Mouse (Mus musculus): ENCODE data around the gene Setd4.
"Not testable (repeated sequence)": the region's sequence is repeated elsewhere in the genome, so short reads cannot be mapped to it uniquely, and the experiment has no call there.

Setd4 gene

DNA sequence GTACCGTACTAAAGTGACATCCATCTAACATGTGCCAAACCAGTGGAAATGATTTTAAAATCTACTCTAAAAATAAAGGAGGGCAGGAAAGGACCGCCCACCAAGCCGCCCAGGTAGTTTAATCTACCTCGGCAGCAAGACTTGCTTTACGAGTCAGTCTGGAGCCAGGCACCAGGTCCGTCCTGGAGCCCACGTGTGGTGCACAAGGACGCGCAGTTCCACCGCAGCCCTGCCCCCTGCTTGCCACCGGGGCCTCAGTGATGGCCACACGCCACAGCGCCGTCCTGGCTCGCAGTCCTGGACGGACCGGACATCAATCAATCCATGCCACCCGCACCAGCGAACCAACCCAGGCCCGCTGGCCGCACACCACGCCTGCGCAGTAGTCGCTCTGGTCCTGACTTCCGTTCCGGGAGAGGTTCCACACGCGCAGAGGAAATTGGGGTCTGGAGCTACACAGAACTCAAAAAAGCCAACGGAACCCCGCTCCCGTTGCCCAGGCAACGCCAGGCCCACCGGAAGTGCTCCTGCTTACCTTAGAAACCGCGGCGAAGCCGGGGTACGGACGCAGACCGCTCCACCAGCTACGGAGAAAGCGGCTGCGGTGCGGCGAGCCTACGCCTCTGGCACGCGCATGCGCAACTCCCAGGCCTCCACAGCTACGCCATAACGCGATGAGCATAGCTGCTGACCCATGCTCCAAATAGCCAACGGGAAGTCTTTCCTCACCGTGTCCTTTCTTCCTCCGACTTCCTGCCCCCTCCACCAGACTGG lies at the start of gene Setd4:
Gene Setd4, minus strand, starts transcription at position 625 of the 774 bp plus-strand sequence.
- peak; percentile 90 for DNase-seq (ENCODE audit: low read depth, low spot score)

DNA sequence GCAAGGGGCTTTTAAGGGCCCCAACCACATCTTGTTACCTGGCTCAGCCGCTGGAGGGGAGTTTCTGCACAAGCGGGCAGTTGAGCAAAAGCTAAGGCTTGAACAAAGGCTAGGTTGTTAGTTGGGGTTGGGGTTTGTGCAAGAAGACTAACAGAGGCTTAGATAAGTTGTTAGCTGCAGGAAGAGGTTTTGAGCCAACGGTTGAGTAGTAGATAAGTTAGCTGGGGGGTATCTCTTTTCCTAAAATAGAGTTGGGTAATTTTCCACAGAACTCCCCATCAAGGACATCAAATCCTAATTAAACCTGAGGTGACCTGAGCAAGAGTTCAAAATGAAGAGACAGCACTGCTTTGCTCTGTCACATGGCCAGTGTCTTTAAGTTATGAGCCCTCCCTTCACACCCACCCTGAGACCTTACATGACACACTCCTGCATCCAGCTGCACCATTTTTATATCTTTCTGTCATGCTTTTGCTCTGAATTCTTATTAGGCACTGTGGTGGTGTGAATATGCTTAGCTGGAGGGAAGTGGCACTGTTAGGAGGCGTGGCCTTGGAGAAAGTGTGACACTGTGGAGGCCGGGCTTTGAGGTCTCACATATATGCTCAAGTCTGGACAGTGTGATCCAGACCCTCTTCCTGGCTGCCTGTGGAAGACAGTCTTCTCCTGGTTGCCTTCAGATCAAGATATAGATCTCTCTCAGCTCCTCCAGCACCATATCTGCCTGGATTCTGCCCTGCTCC lies 44.7 kb upstream of the Setd4 start:
- DNase-seq (ENCODE audit: low read depth, low spot score), result no peak

DNA sequence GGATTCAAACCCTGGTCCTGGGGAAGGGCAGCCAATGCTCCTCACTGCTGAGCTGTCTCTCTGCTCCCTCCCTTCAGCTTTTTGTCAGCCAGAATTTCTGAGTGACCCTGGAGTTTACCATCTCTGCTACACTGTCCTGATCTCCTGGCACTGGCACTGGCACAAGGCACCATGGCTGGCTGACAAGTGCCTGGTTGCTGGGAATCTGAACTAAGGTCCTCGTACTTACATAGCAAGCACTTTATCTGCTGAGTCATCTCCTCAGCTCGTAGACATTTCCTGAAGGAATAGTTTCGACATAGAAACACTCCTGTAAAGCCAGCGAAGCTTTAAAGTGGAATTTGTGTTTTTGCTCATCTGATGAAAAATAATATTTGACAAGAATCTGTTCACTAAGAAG lies 40.1 kb upstream of the Setd4 start:
- no peak for DNase-seq (ENCODE audit: low read depth, low spot score)

- DNase-seq (ENCODE audit: low read depth, low spot score), result no peak
Measured at GRCm38 (mm10) chr16:93627761-93628400, 24.0 kb upstream of the Setd4 start, which contains the start of gene Gm5678. TSS of gene Gm5678 (plus strand) at chr16:93628097.

DNA sequence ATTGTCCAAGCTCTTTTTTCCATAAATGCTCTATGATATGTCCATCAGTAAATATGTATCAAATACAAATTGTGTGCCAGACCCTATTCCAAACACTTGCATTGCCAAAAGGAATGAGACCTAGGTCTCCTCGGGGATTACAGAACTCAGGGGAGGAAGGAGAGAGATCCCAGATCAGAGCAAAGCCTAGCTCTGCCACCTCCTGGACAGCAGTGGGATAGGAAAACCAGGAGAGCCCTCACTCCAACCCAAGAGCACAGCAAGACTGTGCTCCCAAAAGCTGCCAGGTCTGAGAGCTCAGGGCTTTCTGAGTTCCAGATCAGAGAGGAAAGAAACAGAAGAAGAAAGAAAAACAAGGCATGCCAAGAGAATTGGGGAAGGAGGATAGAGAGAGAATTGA lies 22.9 kb upstream of the Setd4 start:
- DNase-seq (ENCODE audit: low read depth, low spot score), result no peak

DNA sequence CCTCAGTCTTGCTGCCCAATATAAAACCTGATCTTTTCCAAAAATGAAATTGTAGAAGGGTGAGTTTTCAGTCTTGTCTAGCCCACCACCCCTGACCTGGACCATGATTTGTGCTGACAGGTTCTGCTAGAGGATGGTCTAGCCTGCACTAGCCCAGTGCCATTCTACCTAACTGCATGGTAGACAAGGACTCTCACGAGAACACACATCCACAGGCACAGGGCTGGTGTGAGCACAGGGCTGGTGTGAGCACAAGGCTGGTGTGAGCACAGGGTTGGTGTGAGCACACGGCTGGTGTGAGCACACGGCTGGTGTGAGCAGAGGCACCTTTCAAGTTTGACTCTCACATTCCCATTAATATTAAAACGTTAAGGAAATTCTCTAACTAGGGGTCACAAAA lies 20.8 kb upstream of the Setd4 start:
- no peak for DNase-seq (ENCODE audit: low read depth, low spot score)

DNA sequence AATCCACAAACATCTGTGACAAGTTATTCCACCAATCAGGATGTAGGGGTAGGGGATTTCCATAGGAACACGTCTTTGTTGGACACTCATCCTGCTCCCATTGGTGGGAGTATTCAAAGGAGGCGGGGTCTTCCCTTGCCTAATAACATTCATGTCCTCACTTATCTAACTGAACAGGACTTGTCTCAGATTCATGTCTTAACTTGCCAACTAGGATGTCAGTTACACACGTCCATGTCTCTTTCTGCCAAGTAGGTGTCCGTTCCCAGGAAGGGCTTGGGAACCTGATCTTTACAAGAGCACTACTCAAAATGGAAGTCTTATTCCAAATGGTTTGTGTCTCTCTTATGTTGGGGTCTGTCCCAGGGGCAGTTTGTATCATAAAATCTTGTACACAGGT lies 19.9 kb upstream of the Setd4 start:
- not testable (repeated sequence) for DNase-seq (ENCODE audit: low read depth, low spot score)

GRCm38 (mm10) chr16:93615118-93615870 lies 11.4 kb upstream of the Setd4 start:
- DNase-seq (ENCODE audit: low read depth, low spot score), result peak; percentile 68

- DNase-seq (ENCODE audit: low read depth, low spot score), result no peak
Measured at GRCm38 (mm10) chr16:93610961-93611360, 7.1 kb upstream of the Setd4 start.

DNA sequence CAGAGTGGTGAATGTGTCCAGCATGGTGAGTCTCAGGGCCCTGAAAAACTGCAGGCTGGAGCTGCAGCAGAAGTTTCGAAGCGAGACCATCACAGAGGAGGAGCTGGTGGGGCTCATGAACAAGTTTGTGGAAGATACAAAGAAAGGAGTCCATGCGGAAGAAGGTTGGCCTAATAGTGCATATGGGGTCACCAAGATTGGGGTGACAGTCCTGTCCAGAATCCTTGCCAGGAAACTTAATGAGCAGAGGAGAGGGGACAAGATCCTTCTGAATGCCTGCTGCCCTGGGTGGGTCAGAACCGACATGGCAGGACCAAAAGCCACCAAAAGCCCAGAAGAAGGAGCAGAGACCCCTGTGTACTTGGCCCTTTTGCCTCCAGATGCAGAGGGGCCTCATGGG lies 5.9 kb upstream of the Setd4 start:
- no peak for DNase-seq (ENCODE audit: low read depth, low spot score)

- peak; percentile 44 for DNase-seq (ENCODE audit: low read depth, low spot score)
Measured at GRCm38 (mm10) chr16:93608731-93609130, 4.9 kb upstream of the Setd4 start.

DNA sequence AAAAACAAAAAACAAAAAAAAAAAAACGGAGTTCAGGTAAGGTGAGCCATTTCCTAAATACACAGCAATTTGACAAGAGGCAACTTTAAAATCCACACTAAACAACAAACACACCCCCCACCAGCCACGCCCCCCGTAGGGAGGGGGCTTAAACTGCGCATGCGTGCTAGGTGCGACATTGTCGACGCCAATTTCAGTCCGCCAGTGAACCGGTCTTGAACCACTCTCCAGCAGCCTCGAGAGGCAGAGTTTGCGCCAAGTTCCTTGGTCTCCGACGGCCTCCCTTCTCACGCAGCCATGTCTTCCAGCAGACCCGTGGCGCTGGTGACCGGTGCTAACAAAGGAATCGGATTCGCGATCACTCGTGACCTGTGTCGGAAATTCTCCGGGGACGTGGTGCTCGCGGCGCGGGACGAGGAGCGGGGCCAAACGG lies 3.8 kb upstream of the Setd4 start:
- peak; percentile 91 for DNase-seq (ENCODE audit: low read depth, low spot score)

DNA sequence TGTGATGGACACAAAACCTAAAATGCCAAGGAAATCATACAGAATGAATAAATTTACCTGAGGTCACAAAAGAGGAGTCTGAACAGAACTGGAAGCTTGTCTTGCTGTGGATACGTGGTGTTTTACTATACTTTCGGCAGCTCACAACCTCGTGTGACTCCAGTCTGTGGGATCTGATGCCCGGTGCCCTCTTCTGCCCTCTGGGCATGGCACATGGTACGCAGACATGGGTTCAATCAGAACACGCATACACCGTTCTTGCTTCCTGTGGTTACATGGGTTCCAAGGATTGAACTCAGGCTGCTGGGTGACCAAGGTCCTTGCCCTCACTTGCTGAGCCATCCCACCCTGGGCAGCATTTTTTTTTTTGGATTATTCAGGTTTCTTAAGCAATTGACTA lies 2.3 kb upstream of the Setd4 start:
- DNase-seq (ENCODE audit: low read depth, low spot score), result no peak

GRCm38 (mm10) chr16:93605553-93605952 lies 1.7 kb upstream of the Setd4 start, which contains the start of gene Cbr1:
TSS of gene Cbr1 (plus strand) at chr16:93605853.
- no peak for DNase-seq (ENCODE audit: low read depth, low spot score)

- DNase-seq (ENCODE audit: low read depth, low spot score), result peak; percentile 19
Measured at GRCm38 (mm10) chr16:93604481-93604969, 662 bp upstream of the Setd4 start.

DNA sequence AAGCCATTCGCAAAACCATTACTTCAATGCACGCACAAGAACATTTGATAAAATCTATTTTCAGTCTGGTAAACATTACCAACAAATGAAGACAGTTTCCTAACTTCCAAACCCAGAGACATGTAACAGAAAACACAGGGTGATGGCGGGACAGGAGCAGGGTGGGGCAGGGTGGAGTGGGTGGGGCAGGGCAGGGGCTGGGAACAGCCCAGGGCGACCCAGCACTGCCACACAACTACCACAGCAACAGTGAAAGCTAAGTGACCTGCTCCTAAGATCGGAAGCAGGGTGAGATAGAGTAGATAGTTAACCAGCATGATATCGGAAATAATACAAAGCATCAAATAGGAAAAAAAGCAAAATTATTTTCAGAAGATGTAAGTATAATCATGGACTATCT lies 4.4 kb downstream of the Setd4 start:
- no peak for DNase-seq (ENCODE audit: low read depth, low spot score)

DNA sequence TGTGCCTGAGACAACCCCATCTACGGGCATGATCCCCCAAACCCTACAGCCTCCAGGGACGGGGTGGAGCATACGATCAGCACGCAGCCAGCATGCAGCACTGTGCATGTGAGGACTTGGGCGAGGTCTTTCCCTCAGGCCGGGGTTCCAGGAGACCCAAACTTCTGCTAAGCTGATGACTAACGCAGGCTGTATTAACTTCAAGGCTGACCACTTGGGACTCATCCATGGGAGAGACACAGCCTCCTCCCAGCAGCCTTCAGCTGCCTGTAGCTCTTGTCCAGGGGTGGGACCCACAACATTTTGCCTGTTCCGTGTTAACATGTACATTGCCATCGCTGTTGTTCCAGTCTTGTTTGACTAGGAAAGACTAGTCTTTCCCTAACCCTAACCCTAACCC lies 6.3 kb downstream of the Setd4 start:
- no peak for DNase-seq (ENCODE audit: low read depth, low spot score)

- DNase-seq (ENCODE audit: low read depth, low spot score), result no peak
Measured at GRCm38 (mm10) chr16:93596807-93597206, 7.1 kb downstream of the Setd4 start.

DNA sequence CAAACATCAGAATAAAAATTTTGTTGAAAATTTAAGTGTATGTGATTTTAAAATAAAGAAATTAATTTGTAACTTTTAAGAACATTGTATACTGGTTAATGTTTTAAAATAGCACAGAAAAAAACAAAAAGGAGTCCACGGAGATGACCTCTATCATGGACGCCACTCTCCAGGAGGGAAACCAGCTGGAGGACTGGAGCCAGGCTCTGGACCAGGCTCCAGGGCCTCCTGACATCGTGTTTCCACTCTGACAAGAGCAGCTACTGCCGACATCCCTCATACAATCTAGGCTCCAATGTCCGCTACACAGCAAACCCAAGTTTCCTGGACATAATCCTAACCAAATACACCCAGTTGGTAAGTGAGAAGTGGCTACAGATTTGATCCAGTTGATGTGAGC lies 8.1 kb downstream of the Setd4 start:
- DNase-seq (ENCODE audit: low read depth, low spot score), result no peak

DNA sequence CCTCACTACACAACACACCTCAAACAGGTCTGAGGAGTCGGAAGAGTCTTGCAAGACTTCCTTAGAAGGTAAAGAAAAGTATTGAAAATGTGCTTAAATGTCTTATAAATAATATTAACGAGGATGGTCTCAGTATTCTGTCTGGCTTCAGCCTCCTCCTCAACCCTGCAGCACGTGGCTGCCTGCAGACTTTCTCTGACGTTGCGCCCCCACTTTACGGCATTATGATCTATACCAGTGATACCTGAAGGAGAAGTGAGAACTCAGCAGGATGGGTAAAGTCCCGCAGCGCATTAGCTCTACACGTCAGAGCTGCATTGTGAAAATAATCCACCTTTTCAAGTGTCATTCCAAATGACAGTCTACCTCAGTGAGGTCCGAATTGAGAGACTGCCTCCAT lies 9.4 kb downstream of the Setd4 start:
- DNase-seq (ENCODE audit: low read depth, low spot score), result no peak

- DNase-seq (ENCODE audit: low read depth, low spot score), result no peak
Measured at GRCm38 (mm10) chr16:93593406-93593805, 10.5 kb downstream of the Setd4 start.
